Mouse (Mus musculus) heart, postnatal 14 days (tissue): ENCODE measurements around the gene Asic2. TPM values are rescaled to one million over a fixed set of nuclear protein-coding genes. Genes with fewer than 3 reads are reported as not detected.
A peak's percentile ranks its signal among the peaks of the same experiment; 100 is the strongest.

Experiments used
- DNase-seq, 2 experiments: peaks; one replicate each; pipeline ENCODE4 v3.0.0; 2021 to 2022
- intact Hi-C: fragments of 180-260 bp; cut with DNase I; formaldehyde crosslinking; loops from one replicate; pipeline ENCODE4 v1.15.1; 2025
- total RNA-seq, 2 experiments: library from RNA; stranded (reverse); gene quantifications; 2 replicates each; pipeline ENCODE4 v1.2.3; 2021

Gene Asic2
- total RNA-seq, 2 experiments from 2014 or later, result not detected

GRCm38 (mm10) chr11:81625199-81625598 lies 343.1 kb downstream of the Asic2 start:
- intact Hi-C loops, result no loop called here
- no peak for DNase-seq

DNA sequence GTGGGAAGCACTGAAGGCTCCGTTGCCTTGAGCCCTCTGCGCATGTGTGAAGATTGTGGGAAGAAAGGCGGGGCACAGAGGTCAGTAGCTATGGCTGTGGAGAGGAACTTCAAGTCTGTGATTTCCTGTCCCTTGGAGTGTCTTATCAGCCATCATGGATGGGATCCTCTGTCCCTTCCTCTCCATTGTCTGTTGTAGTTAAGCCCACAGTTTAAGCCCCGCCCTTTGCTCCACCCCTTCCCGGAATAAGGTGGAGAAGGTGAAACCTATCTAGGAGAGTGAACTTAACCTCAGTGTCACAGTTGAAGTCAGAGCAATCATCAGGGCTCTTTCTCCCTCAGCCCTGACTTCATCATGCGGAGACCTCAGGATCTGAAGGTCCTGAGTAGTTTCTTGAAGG lies 347.7 kb downstream of the Asic2 start:
- intact Hi-C loops, result no loop called here
- no peak for DNase-seq

GRCm38 (mm10) chr11:81616437-81616836 lies 351.8 kb downstream of the Asic2 start:
- intact Hi-C loops, result no loop called here
- DNase-seq, result no peak

- no peak for DNase-seq
- intact Hi-C loops, result loop anchor here (2.0 to 5.0 kb wide), 2 partner anchors 242 to 707 kb away; no protein-coding TSS in a partner anchor
These were observed 354.2 kb downstream of the Asic2 start for GRCm38 (mm10) chr11:81613869-81614620.

DNA sequence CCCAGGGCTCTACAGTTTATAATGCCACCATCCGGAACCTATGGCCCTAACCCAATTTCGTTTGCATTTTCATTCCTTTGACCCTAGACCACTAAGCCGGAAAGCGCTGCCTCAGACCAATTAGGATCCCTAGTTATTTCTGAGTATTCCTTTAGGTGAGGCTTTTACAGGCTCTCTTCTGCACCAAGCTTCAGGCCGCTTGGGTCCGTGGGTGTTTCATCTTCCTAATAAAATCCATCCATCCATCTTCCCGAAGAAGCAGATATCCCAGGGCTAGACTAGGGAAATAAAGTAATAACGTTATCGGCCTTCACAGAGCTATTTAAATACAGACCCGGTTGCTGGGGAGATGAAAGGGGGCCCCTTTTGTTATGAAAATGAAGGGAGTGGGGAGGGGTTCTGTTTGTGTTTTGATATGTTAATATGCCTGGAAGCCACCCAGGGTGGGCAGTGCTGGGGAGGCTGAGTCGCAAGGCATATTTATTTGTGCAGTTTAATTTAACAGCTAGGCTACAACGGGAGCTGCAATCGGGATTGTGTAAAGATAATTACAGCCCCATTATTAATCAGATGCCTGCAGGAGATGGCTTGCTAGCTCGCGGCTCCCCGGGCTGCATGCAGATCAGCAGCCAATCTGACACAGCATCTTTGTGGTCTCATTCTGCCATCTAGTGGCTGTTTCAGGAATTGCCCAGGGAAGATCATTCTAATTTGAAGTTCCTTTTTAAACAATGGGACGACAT lies 355.3 kb downstream of the Asic2 start:
- peak; percentile 77 to 89 for DNase-seq
- intact Hi-C loops, result loop anchor here (1.0 to 5.0 kb wide), 3 partner anchors 25 to 706 kb away; no protein-coding TSS in a partner anchor

- no peak for DNase-seq
- intact Hi-C loops, result loop anchor here (1.0 to 5.0 kb wide), 3 partner anchors 24 to 705 kb away; no protein-coding TSS in a partner anchor
These were observed 356.1 kb downstream of the Asic2 start for GRCm38 (mm10) chr11:81611948-81612797.

DNA sequence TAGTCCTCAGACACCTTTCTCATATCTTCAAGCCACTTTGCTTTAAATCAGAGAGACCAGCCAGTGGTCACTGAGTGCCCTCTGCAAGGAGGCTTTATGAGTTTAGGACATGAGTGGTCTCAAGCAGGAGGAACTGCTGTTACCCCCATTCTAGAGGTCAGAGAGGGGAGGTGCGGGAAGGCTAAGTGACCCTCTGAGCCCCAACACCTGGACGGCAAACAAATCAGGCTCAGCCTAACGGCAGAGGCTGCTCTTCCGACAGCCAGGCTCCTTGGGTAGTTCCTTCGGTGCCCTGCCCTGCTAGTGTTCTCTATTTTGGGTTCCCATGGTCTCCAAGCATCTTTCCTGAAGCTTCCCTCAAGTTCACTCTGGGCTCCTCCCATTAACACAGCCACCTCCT lies 357.8 kb downstream of the Asic2 start:
- intact Hi-C loops, result loop anchor here (5.0 kb wide), 1 partner anchor 238 kb away; no protein-coding TSS in a partner anchor
- DNase-seq, result no peak

GRCm38 (mm10) chr11:81602971-81603370 lies 365.3 kb downstream of the Asic2 start:
- intact Hi-C loops, result no loop called here
- no peak for DNase-seq

GRCm38 (mm10) chr11:81601736-81602135 lies 366.5 kb downstream of the Asic2 start:
- DNase-seq, result no peak
- intact Hi-C loops, result no loop called here

DNA sequence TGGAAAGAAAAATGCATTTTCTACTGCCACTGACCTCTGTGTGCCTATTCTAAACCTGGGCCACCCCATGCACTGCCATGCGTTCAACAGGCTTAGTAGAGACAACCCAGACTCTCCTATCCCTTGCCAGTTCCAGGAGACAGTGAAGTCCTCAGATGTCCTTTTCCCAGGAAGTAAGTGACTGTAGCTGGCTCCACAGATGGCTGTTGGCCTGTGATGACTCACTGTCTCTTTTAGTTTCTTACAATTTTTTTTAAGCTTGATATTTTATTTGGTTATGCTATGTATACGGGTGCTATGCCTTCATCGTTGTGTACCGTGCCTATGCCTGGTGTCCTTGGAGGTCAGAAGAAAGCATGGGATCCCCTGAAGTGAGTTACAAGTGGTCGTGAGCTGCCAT lies 370.7 kb downstream of the Asic2 start:
- intact Hi-C loops, result no loop called here
- DNase-seq, result no peak

GRCm38 (mm10) chr11:81595235-81595634 lies 373.0 kb downstream of the Asic2 start:
- intact Hi-C loops, result no loop called here
- DNase-seq, result peak in 1 of 2 experiments; percentile 21

DNA sequence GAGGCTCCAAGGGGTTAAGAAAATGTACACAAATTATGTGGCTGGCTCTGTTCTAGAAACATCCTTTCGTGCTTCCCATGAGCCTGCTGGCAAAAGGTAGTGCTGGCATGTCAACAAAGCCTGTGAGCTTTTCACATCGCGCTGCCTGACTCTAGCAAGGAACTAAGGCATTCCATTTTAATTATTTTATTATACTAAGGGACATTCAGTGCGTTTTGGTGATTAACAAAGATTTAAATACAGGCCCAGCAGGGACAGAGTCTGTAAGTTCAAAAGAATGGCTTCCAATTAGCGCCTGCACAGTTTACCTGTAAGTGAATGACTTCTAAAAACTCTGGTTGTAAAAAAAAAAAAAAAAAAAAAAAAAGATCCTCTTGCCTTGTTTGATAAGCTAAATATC lies 375.5 kb downstream of the Asic2 start:
- intact Hi-C loops, result no loop called here
- no peak for DNase-seq

DNA sequence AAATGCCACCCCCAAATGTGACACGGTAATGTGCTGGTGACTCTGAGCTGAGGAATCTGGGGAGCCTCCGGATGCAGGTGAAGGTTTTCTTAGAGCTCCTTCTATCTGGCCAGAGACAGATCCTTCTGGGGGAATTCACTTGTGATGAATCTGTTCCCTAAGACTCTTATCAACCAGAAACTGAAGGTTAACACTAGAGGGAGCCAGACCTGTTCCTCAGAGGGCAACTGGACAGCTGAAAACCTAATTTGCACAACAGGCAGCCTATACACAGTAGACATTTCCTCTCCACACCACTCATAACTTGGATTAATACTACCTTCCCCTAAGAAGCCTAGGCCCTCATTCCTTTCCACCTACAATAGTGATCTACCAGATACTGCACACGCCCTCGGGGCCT lies 377.3 kb downstream of the Asic2 start:
- DNase-seq, result no peak
- intact Hi-C loops, result no loop called here

- intact Hi-C loops, result loop anchor here (1.0 kb wide), 1 partner anchor 24 kb away; no protein-coding TSS in a partner anchor
- DNase-seq, result peak; percentile 68 to 80
These were observed 379.6 kb downstream of the Asic2 start for GRCm38 (mm10) chr11:81588630-81589029.

- DNase-seq, result peak; percentile 25 to 28
These were observed 380.3 kb downstream of the Asic2 start for GRCm38 (mm10) chr11:81587942-81588341.

GRCm38 (mm10) chr11:81587114-81587513 lies 381.1 kb downstream of the Asic2 start:
- no peak for DNase-seq
- intact Hi-C loops, result no loop called here

More at GRCm38 (mm10) chr11:81587942-81588341, 380.3 kb downstream of the Asic2 start:
- intact Hi-C loops, result loop anchor here (1.0 kb wide), 1 partner anchor 24 kb away; no protein-coding TSS in a partner anchor

DNA sequence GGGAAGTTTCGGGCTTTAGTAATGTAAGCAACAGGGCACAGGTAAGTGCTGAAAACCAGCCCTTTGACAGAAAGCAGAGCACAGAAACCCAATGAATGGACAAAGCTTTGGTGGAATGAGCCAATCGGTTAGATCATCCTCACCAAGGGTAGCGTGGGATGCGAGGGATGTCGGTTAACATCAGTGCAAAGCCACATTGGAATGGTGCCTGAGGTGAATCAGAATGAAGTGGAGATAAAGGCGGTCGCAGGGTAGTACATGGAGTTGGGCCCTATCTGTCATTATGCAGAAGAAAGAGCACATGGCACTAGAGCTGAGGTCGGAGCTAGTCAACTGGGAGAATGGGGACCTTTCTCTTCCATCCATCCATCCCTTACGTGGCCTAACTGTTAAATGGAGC lies 383.8 kb downstream of the Asic2 start:
- DNase-seq, result no peak
- intact Hi-C loops, result no loop called here

- intact Hi-C loops, result no loop called here
- DNase-seq, result no peak
These were observed 385.1 kb downstream of the Asic2 start for GRCm38 (mm10) chr11:81583195-81583594.

GRCm38 (mm10) chr11:81582161-81582560 lies 386.1 kb downstream of the Asic2 start:
- intact Hi-C loops, result no loop called here
- no peak for DNase-seq

GRCm38 (mm10) chr11:81579753-81580152 lies 388.5 kb downstream of the Asic2 start:
- no peak for DNase-seq
- intact Hi-C loops, result no loop called here
